ENCODE assay signal across 16 mouse cellular contexts in genomic region chr9:70578123-70578522, GRCm38 (mm10).
"Had no signal": no experiment of that assay in that cellular context is flagged by ENCODE, and none has a peak within 500 bp of the region (broad histone marks: within the 10 kb centered on the region; RNA-seq: fewer than 3 reads in every experiment).

No protein-coding gene starts in this region.

- H3K27me3 ChIP-seq: neural tube, embryonic 12.5 days; neural tube, embryonic 13.5 days; neural tube, embryonic 15.5 days; stomach, embryonic 15.5 days had no signal

- H3K4me3 ChIP-seq: neural tube, embryonic 12.5 days; neural tube, embryonic 13.5 days; neural tube, embryonic 15.5 days; stomach, embryonic 15.5 days had no signal

- H3K9me3 ChIP-seq: neural tube, embryonic 12.5 days; neural tube, embryonic 13.5 days; neural tube, embryonic 15.5 days; stomach, embryonic 15.5 days had no signal

- H3K27ac ChIP-seq: neural tube, embryonic 12.5 days; neural tube, embryonic 13.5 days; neural tube, embryonic 15.5 days; stomach, embryonic 15.5 days; stomach, postnatal 0 days had no signal

- H3K4me1 ChIP-seq: neural tube, embryonic 12.5 days; neural tube, embryonic 13.5 days; neural tube, embryonic 15.5 days; stomach, embryonic 15.5 days had no signal

- H3K9ac ChIP-seq: neural tube, embryonic 12.5 days; neural tube, embryonic 13.5 days; neural tube, embryonic 15.5 days; stomach, embryonic 15.5 days had no signal

- DNase-seq: right cerebral cortex, adult 18-20 months; right cerebral cortex, postnatal 14 days; right cerebral cortex, postnatal 25 days; right cerebral cortex, postnatal 4 days; spleen, adult 18-20 months; thymus, adult 18-20 months; thymus, adult 2 months; thymus, postnatal 14 days; thymus, postnatal 25 days; thymus, postnatal 36 days; thymus, postnatal 4 days had no signal

- H3K4me2 ChIP-seq: neural tube, embryonic 12.5 days; neural tube, embryonic 13.5 days; neural tube, embryonic 15.5 days; stomach, embryonic 15.5 days had no signal
